Mouse (Mus musculus) E14TG2a.4 (cell line): Measurements from ENCODE around the gene Olfr315.

ENCODE experiments used
- CTCF ChIP-seq: conservative IDR thresholded peaks from 2 replicates; pipeline ENCODE4 v1.5.1; 2014; ENCODE audit warnings: low read length
- NANOG ChIP-seq: IDR thresholded peaks from 2 replicates; pipeline ENCODE4 v1.6.1; 2014; ENCODE audit warnings: borderline replicate concordance, low read length, mixed read lengths
- POU5F1 ChIP-seq: IDR thresholded peaks from 2 replicates; pipeline ENCODE4 v1.6.1; 2014; ENCODE audit warnings: low read length, borderline replicate concordance

DNA sequence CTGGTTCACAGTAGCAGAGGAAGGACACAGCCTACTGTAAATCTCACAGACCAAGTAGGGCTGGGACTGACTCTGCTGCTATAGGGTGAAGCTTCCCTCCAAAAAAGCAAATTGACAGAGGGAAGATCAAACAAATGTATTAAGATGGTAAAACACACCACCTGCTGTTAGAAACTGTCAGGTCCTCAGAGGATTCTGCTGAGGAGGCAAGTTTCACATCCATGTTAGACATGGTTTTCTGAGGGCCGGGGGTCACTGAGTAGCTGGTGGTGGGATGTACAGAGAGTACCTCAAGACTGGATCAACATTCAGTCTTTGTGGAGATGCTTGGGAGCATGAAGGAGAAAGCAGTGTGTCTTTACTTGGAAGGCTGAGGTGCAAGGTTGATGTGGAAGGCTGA is 42.7 kb downstream of the Olfr315 start:
- TF ChIP-seq CTCF = no peak
- TF ChIP-seq POU5F1 = no peak
- TF ChIP-seq NANOG = no peak
